In genomic region chr1:35823496-35823895, GRCm38 (mm10) we compare ENCODE assay signal across 20 mouse cellular contexts.
"Had no signal": no experiment of that assay in that cellular context is flagged by ENCODE, and none has a peak within 500 bp of the region (broad histone marks: within the 10 kb centered on the region; RNA-seq: fewer than 3 reads in every experiment).

No protein-coding gene starts in this region.

- H3K4me3 ChIP-seq: intestine, embryonic 15.5 days; kidney, embryonic 15.5 days; left cerebral cortex, adult 2 months; liver, embryonic 13.5 days; myocyte; neural tube, embryonic 13.5 days; stomach, embryonic 15.5 days had no signal

- H3K27ac ChIP-seq: intestine, embryonic 15.5 days; kidney, embryonic 15.5 days; left cerebral cortex, adult 2 months; liver, embryonic 13.5 days; macrophage; neural tube, embryonic 13.5 days; stomach, embryonic 15.5 days had no signal

- ATAC-seq: intestine, embryonic 15.5 days; lung, postnatal 0 days had no signal

- DNase-seq: kidney, adult 11 months; kidney, adult 8-10 months; kidney, postnatal 10 days; kidney, postnatal 36 days; layer of hippocampus, postnatal 36 days; liver, embryonic 13.5 days; retina, postnatal 1 day; right cerebral cortex, postnatal 25 days; spleen, adult 18-20 months; thymus, adult 18-20 months; thymus, postnatal 36 days had no signal

- H3K4me1 ChIP-seq: intestine, embryonic 15.5 days; liver, embryonic 13.5 days had no signal

- H3K27me3 ChIP-seq: intestine, embryonic 15.5 days; kidney, embryonic 15.5 days; liver, embryonic 13.5 days; neural tube, embryonic 13.5 days; stomach, embryonic 15.5 days had no signal

- H3K9me3 ChIP-seq: intestine, embryonic 15.5 days; kidney, embryonic 15.5 days; liver, embryonic 13.5 days; neural tube, embryonic 13.5 days; stomach, embryonic 15.5 days had no signal

- H3K36me3 ChIP-seq: intestine, embryonic 15.5 days; kidney, embryonic 15.5 days; liver, embryonic 13.5 days; neural tube, embryonic 13.5 days; stomach, embryonic 15.5 days had no signal

- H3K9ac ChIP-seq: intestine, embryonic 15.5 days; kidney, embryonic 15.5 days; liver, embryonic 13.5 days; lung, embryonic 14.5 days; neural tube, embryonic 13.5 days; stomach, embryonic 15.5 days had no signal

- H3K4me2 ChIP-seq: intestine, embryonic 15.5 days; kidney, embryonic 15.5 days; liver, embryonic 13.5 days; lung, embryonic 14.5 days; neural tube, embryonic 13.5 days; stomach, embryonic 15.5 days had no signal
